Mouse (Mus musculus) adrenal gland, postnatal 36 days (tissue): Measurements from ENCODE around the gene Ctr9. TPM values are rescaled to one million over a fixed set of nuclear protein-coding genes. Genes with fewer than 3 reads are reported as not detected.

Source experiments
- DNase-seq, 2 experiments: peaks; one replicate each; pipeline ENCODE4 v3.0.0; 2021; ENCODE audit warnings: mixed read lengths in 1 of 2
- long read RNA-seq, 2 experiments: library from polyadenylated mRNA; stranded (forward); transcript quantifications; one replicate each; pipeline ENCODE4 v2.0.0; 2021; ENCODE audit warnings: borderline sequencing depth in 2 of 2
- total RNA-seq, 2 experiments: library from RNA; stranded (reverse); gene quantifications; 2 replicates each; pipeline ENCODE4 v1.2.3; 2021

Ctr9 gene
- 10 to 100 TPM; 39.6 to 52.4 TPM for total RNA-seq
- long read RNA-seq, experiment 1, full-length matches to known transcripts: 14 of 29 reads
- long read RNA-seq, experiment 1, partial matches to known transcripts: 10 of 29 reads
- long read RNA-seq, experiment 1, other reads (novel, unspliced or antisense): 5 of 29 reads
- long read RNA-seq, experiment 2, full-length matches to known transcripts: 7 of 8 reads
- long read RNA-seq, experiment 2, partial matches to known transcripts: 1 of 8 reads
- long read RNA-seq, experiment 2, other reads (novel, unspliced or antisense): 0 of 8 reads

GRCm38 (mm10) chr7:111028281-111029045 lies at the start of gene Ctr9:
Ctr9 (plus strand) TSS chr7:111028951.
- peak; percentile 95 to 97 for DNase-seq

GRCm38 (mm10) chr7:110981036-110981435 lies 47.7 kb upstream of the Ctr9 start:
- no peak for DNase-seq

GRCm38 (mm10) chr7:110982053-110982705 lies 46.6 kb upstream of the Ctr9 start, which contains the start of gene Mrvi1:
Mrvi1 (minus strand) TSS chr7:110982461.
- peak; percentile 63 to 67 for DNase-seq

GRCm38 (mm10) chr7:110982764-110983163 lies 46.0 kb upstream of the Ctr9 start:
- DNase-seq: peak; percentile 63 to 78

- DNase-seq: no peak
These were observed 45.1 kb upstream of the Ctr9 start for GRCm38 (mm10) chr7:110983621-110984020.

GRCm38 (mm10) chr7:110985581-110986265 lies 43.0 kb upstream of the Ctr9 start:
- DNase-seq: peak; percentile 38 to 51

GRCm38 (mm10) chr7:110988081-110988480 lies 40.7 kb upstream of the Ctr9 start:
- peak in 1 of 2 experiments; percentile 11 for DNase-seq

- peak in 1 of 2 experiments; percentile 23 for DNase-seq
These were observed 39.4 kb upstream of the Ctr9 start for GRCm38 (mm10) chr7:110989286-110989879.

- peak; percentile 10 to 19 for DNase-seq
These were observed 38.2 kb upstream of the Ctr9 start for GRCm38 (mm10) chr7:110990356-110991220.

GRCm38 (mm10) chr7:110991221-110991494 lies 37.6 kb upstream of the Ctr9 start:
- no peak for DNase-seq

- DNase-seq: no peak
These were observed 29.6 kb upstream of the Ctr9 start for GRCm38 (mm10) chr7:110998887-110999827.

- no peak for DNase-seq
These were observed 24.5 kb upstream of the Ctr9 start for GRCm38 (mm10) chr7:111004136-111004840.

- DNase-seq: no peak
These were observed 14.6 kb upstream of the Ctr9 start for GRCm38 (mm10) chr7:111014039-111014605.

GRCm38 (mm10) chr7:111014893-111015292 lies 13.9 kb upstream of the Ctr9 start:
- peak; percentile 88 to 94 for DNase-seq

- DNase-seq: no peak
These were observed 13.0 kb upstream of the Ctr9 start for GRCm38 (mm10) chr7:111015731-111016130.

- DNase-seq: no peak
These were observed 11.8 kb upstream of the Ctr9 start for GRCm38 (mm10) chr7:111016921-111017320.

- DNase-seq: no peak
These were observed 7.9 kb upstream of the Ctr9 start for GRCm38 (mm10) chr7:111020814-111021213.

GRCm38 (mm10) chr7:111024068-111024594 lies 4.6 kb upstream of the Ctr9 start:
- DNase-seq: peak in 1 of 2 experiments; percentile 13

- DNase-seq: no peak
These were observed 3.8 kb upstream of the Ctr9 start for GRCm38 (mm10) chr7:111024912-111025311.
